Mouse (Mus musculus): ENCODE measurements around the gene Meis1.

Gene Meis1

DNA sequence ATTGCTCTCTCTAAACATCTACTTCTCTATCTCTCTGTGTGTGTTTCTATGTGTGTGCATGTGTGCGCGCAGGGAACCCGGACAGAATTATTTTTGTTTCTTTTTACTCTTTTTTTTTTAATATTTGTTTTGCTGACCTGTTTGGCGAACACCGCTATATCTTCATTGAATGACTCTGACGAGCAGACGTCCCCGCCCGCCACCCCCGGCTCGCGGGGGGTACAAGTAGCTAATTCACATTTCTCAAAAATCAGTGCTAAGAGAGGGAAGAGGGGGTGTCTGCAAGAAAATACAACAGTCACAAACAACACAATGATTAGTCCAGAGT is 4.7 kb downstream of the Meis1 start:
- DNase-seq: no peak

DNA sequence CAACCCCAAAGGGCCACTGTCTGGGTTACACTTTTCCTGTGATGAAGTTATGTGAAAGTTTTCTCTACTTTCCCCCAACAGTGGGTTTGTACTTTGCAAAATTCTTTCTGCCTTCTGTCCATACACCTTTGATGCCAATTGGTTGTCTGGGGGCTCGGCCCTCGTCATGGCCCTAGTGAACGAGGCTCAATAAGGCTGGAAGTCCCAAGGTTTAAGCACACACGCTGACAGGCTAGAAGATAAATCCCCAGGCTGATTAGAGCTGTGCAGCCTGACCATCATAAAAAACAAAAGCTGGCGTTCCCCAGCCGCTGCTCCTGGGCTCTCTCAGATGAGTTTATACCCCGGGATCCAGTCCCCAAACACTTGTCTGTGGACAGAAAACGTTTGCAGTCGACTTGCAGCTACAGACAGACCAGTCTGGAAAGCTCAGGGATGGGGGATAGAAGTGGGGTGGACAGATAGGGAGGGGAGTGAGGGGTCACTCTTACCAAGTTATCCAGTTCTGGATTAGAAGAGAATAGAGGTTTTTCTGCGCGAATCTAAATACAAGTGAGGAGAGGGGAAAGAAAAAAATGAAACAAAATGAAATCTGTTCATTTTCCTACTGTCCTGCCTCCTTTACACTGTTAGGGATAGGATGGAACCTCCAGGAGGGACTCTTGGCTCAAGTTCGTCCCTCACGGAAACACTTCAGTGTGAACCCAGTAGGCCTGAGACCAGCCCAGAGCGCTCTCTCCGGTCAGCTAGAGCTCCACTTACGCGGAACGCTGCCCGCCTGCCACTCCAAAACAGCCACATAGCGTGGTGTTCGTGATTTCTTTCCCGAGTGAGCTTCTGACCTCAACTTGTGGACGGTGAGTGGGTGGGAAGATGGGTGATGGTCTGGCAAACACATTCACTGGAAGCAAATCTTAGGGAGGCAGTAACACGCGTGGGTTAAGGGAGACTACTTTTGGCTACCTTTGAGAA is 5.4 kb downstream of the Meis1 start:
- peak; percentile 27 for DNase-seq

DNA sequence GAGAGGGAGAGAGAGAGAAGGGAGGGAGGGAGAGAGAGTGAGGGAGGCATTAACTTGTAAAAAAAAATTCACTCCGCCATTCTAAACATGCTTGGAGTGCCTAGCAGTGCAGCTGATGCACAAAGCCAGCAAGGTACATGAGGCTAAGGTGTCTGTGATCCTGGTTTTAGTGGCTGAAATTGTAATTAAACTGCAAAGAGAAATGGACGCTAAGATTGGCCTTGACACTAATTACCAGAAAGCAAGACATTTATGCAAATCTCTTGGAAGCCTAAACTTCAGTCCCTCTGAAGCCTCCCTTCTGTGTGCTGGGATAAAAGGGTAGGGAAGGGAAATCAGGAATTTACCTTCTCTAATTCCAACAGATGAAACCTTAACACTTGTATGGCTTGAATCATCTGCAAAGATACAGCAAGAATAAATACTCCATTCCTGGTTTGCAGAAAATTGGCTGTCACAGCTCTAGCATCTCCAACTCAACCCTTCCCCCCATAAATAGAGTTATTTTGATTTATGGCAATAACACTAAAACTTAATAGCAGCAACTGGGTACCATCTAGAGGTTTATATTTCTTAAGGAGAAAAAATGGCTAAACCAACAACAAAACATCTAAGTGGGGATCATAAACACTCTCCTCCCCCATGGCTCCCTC is 6.2 kb downstream of the Meis1 start:
- no peak for DNase-seq

DNA sequence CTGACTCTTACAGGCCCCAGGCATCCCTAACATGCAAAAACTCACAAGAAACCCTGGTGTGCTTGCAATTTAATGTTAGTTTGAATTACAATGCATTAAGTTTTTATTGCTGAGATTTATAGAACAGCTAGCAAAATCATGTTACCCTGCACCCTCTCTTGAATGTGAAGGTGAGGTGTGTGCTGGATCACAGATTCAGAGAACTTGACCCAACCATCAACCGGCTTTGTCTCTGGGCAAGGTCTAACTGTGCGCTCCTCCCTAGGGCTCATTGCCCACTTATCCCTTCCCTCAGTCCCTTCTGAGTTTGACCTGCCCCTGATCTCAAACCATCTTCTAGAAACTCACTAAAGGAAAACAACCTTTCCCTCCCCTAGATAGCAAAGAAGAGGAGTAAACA is 6.8 kb downstream of the Meis1 start:
- DNase-seq: no peak

DNA sequence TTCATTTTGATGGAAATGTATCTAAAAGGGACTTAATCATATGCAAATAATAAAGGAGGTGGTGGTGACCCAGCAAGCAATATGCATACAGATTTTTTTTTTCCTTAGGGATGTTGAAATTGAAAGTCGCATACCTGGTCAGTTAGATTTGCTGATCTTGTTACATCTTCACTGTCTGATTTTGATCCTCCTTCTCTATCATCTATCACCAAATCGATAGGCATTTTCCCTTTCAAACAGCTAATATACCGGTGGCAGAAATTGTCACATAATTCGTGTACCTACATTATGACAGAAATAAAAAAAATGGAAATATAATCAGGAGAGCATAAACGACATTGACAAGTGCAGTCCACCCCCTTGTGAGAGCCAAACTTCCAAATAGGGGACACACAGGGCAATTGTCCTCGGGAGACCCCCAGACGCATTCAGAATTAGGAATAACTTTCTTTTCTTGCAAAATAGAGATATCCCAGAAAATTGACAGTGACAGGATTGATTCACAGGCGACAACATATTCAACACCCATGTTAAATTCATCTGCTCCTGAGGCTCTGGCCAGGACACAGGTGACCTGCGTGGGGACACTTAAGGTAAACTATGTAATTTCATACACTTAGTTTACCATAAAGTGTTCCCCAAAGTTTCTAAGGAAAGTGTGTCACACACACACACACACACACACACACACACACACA is 7.5 kb downstream of the Meis1 start:
- no peak for DNase-seq

DNA sequence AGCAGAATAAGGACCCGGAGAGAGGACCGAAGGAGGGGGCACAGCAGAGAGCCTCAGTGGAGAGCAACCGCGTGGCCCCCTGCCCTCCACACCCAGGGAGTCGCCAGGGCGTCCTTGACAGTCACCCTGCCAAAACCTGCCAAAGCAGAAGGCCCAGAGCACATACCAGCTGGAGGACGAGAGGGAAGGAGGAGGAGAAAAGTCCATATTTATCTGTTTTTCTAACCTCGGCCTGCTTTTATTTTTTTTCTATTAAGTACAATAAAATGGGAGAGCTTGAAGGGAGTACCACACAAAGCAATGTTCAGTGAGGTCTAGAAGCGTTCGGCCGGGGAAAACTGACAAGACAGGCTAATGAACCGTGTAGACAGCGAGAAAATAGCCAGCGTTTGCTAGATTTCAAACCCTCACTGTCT is 8.4 kb downstream of the Meis1 start:
- peak; percentile 37 for DNase-seq

DNA sequence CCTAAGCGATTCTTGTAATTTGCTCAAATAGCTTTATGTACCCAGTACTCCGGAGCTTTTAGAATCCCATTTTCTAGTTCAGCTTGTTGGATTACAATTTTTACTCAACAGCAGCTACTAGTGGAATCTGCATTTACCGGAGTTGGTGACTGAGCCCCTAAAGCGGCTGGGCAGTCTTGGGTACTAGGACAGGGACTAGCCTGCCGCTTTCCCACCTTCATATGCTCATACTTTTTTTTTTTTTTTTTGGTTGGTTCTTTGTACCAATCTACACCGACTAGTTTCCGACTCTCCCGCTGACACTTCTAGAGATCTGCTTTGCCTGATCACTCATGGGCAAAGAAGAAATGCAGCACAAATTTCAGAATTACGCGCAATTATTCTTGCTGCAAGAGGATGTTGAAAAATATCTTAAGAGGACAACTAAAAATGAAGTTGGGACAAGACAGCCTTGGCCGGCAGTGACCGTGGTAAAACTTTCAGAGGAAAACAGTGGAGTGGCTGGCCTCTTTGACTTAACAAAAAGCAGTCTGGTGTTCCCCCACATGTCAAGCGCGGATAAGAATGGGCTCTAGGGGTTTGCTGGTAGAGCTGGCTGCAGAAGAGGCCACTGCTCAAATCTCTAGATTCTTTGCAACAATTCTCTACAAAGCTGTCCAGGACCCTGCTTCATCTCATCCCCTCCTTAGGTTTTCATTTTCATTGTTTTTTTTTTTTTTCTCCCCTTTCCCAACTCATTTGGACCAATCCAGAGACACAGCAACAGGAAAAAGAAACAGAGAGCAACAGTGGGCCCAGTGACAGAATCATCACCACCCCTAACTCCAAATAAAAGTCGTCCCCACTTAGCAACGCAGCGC is 9.0 kb downstream of the Meis1 start:
- no peak for DNase-seq

DNA sequence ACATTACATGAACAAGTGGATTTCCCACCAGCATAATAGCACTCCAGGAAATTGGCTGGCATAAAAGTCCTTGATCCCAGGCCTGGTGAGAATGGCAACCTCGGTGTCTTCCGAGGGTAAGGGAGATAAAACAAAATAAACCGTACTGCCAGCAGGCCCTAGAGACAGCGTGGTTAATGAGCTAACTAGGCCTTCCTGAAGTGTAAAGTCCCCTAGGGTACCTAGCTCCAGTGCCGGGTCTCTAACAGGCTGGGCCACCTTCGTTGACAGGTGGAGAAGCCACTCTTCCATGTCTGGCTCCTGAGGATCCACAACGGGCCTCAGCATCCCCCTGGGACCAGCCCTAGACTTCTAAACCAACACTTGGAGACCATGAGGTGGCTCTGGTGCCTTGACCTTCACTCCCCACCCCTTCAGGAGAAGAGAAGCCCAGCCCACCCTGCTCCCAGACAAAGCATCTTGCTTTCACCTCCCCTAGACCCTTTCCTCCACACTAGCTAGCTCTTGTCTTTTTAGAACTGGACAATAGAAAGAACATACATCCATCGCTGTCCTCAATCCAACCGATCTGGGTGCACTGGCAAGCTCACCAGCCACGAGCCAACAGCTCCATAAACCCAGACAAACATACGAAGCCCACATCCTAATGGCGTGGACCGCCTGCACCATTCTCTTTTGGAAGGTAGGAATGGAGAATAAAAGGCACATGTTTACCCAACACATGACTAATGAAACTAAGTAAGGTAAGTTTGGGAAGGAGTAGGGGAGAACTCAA is 10.0 kb downstream of the Meis1 start:
- DNase-seq: no peak

DNA sequence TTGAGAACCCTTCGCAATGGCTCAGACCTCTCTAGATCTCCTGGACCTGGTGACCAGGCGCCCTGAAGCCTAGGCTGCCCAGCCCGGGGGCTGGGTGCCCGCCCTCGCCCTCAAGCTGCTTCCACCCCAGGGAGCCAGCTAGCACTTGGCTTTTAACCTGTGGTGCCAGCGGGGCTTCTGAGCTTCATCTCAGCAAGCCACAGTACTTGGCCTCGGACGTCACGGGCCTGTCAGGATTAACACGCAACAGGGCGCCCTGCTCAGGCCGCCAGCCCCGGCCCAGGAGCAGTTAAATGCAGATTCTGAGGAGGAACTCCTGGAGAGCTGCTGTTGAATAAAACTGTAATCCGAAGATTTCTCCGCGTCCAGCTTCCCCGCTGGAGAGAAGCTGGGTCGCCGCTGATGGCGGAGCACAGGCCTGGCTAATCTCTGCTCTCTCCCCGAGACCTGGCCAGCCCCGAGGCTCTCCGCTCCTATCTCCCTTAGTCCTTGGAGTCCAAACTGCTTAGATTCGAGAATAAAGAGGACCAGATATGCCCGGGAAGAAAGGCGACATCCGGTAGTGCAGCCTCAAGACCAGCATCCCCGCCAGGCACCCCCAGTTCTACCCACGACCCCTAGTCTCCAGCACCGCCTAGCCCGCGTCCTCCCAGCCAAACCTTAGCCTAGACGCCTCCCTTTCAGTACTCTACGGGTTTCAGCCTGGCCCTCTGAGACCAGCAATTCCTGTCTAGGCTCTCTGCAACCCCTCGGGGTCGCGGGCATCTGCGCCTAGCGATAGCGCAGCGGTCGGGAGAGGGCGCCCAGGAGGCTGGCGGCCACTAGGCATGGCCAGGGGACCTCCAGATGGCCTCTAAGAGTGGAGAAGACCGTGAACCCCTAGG is 11.0 kb downstream of the Meis1 start:
- peak; percentile 22 for DNase-seq

DNA sequence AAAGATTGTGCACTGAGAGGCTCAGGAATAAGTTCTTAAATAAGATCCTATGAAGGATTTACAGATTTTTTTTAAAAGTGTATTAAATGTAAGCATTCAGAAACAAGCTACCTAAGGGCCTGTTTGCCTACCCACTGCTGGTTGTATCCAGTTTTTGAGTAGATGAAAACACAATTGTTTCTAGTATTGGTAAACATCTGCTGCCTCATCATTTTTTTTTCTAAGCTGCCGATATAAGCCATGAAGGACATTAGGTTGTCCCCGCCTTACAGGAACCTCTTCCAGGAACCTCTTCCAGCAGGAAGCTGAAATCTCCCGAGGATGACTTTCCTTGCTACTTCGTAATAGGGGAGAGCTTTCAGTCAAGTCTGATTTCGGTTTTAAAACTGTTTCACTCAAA is 11.7 kb downstream of the Meis1 start:
- no peak for DNase-seq

DNA sequence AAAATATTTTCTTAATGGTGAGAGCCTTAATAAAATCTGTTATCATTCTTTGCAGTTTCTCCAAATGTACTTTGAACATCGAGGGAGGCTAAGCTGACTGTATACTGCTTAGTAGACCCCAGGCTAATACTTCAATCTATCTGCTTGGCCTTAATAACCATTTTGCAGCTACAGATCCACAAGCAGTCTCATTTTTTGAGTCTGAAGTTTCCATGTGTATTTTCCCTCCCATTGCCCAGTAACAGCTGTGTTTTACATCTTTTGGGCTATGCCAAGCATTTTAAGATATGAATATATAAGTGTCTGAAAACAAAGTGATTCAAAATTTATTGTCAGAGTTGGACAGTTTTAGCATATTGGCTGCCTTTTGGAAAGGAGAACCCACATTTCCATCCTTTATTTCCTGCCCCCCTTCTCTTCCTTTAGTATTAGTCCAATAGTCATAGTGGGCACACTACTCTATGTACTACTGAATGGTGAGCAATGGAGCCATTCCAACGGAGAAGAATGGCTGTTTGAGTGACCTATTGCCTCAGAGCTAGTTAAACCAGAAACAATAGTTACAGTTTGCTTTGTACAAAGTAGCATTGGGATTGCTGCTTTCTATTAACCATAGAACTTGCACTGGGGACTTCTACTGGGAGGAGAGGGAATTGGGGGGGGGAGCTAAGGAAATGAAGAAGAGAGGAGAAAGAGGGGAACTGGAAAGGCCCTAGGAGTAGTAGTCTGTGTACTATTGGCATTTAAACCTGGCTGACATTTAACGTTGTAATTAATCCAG is 12.7 kb downstream of the Meis1 start:
- DNase-seq: no peak

DNA sequence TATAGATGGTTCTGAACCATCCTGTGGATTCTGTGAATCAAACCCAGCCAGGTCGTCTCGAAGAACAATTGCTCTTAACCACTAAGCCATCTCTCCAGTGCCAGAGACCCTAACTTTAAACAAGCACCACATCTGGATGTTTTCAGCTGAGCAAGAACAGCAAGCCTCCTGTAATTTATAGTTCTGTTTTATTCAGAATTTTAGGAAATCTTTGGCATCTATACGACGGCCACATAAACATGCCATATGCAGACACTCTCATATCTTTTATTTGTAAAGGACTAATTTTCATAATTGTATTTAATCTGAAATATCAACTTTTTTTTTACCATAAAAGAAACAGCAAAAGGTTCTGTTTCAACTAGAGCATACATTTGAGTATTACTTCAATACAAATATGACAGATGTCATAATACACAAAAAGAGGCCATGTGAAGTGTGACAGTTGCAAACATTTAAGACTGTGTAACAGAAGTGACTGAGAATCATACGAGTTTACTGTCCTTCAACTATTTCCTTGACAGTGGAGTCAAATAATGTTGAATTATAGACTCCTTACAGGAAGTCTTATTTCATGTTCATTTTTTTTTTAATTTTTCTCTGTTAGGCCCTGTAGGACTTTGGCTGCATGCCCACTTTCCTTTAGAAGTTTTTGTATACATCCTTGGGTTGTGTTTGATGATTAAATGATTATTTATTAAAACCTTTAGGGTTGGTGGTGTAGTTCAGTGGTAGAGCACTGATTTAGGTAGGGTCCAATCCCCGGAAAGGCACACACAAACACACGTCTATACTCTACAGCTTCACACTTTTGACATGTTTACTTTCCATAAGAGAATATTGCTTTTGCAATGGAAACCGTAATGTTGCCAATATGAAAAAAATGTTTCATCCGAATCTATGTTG is 13.5 kb downstream of the Meis1 start:
- no peak for DNase-seq

DNA sequence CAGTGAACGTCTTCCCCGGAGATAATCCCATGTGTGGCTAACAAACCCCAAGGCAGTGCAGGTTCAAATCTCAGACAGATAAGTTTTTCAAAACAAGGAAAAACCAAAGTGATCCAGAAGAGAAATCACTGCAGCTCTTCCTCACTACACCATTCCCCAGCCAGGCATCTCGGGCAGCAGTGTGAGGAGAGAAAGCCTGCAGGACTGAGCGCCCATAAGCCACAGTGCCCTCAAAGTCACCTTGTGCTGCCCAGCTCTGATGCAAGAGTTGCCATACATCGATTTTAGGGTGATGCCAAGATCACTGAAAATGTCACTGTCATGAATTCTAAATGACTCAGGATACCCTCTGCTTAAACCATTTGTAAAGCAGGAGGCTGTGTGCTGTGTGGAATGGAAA is 15.7 kb downstream of the Meis1 start:
- no peak for DNase-seq

DNA sequence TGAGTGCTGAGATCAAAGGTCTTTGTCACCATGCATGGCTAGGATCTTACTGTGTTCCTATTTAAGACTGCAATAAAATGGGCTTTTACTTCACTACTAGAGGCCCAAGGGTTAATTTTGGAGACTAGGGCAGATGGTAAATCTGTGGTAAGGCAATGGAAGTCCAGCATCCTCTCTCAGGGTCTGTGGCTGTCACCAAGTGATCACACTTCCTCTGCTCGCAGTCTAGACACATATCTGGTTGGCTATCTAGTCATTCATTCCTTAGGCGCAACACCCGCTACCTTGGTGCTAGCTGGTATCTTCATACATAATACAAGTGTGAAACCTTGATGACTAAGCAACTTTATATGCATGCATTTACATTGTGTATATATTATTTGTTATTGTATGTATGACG is 22.0 kb downstream of the Meis1 start:
- no peak for DNase-seq

DNA sequence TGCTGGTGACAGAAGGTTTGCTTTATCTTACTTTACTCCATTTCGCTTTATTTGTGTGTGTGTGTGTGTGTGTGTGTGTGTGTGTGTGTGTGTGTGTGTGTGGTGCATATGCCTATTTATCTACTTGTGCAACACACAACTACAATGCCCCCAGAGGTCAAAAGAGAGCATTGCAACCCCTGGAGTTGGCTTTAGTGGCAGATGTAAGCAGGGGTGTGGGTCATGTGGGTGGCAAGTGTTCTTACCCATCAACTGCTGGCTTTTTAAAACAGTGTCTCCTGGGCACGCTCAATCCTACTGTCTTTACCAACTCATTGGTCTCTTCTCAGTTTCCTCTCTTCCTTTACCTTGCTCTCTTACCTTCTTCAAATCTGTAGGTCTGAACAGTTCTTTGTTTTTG is 22.5 kb downstream of the Meis1 start:
- no peak for DNase-seq

DNA sequence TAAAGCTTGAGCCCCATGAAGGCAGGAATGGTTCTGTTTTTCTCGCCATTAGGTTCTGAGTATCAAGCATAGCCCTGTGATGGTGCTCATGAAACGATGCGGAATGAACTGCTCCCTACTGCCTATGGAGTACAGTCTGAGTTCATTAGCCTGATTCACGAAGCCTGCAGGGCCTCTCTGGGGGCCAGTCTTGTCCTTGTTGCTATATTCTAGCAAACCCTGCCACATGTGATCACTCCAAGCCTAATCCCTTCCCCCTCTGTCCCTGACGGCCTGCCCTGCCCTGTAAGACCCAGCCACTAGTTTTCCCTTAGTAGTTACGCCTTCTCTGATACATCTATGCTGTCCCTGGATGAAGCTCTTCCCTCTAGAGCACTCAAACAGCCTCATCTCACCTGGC is 26.0 kb downstream of the Meis1 start:
- no peak for DNase-seq

DNA sequence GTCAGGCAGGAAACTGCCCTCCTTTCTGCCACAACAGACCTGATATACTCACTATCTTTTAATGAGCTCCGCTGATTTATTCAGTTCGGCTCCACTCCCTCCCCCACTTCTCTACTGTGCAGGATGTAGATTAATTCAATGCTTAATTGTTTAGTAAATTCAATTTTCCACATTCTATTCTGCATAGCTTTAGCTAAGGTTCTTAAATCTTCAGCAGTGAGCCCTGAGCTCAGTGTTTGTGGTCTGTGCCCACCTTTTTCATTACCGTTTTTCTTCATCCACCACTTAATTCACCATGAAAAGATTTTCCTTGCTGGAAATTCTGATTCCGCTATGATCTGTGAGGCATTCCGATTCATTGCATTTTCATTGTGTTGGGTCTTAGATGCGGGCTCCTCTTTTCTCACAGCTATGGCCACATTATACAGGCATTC is 28.5 kb downstream of the Meis1 start:
- no peak for DNase-seq

DNA sequence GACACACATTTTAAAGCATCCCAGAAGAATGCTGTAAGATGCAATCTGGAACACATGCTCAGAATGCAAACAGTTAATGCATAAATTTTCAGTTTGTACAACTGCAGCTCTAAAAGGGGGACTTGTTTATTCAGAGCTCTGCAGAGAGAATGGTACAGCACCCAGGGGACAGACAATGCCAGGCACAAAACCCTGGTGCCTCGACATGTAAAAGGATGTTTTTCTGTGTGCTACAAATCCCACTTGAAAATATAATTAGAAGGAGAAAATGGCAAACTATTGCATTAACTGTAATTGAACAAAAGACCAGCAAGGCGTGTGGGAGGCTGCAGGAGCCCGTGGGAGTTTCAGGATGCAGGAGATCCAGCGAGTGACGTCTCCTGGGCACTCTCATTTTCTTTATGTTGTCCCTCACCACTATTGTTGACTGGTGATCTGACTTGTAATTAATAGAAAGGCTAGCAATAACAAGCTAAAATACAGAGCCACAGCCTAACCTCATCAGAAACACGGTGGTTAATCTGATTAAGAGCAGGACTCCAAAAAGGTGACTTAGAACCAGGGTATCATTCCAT is 29.0 kb downstream of the Meis1 start:
- DNase-seq: no peak
